Comparison of ENCODE assay signal across 47 mouse cellular contexts in genomic region chr14:50348796-50349195, GRCm38 (mm10). TPM values are rescaled to one million over a fixed set of nuclear protein-coding genes. Genes with fewer than 3 reads are reported as not detected.
"Had no signal": no experiment of that assay in that cellular context is flagged by ENCODE, and none has a peak within 500 bp of the region (broad histone marks: within the 10 kb centered on the region; RNA-seq: fewer than 3 reads in every experiment).

TSS of gene Olfr735 (minus strand) at chr14:50348872.

- H3K9me3 ChIP-seq: limb, embryonic 10.5 days; limb, embryonic 12.5 days; limb, embryonic 13.5 days; limb, embryonic 15.5 days; liver, embryonic 12.5 days; liver, embryonic 13.5 days; liver, embryonic 15.5 days; lung, embryonic 15.5 days; megakaryocyte, embryonic 14.5 days; midbrain, embryonic 10.5 days; midbrain, embryonic 12.5 days; midbrain, embryonic 13.5 days; midbrain, embryonic 15.5 days had no signal

- H3K4me1 ChIP-seq: limb, embryonic 10.5 days; limb, embryonic 12.5 days; limb, embryonic 13.5 days; limb, embryonic 15.5 days; liver, embryonic 12.5 days; liver, embryonic 13.5 days; liver, embryonic 15.5 days; lung, embryonic 15.5 days; megakaryocyte, embryonic 14.5 days; midbrain, embryonic 10.5 days; midbrain, embryonic 12.5 days; midbrain, embryonic 13.5 days; midbrain, embryonic 15.5 days had no signal

- H3K9ac ChIP-seq: limb, embryonic 12.5 days; limb, embryonic 13.5 days; limb, embryonic 15.5 days; liver, embryonic 12.5 days; liver, embryonic 13.5 days; liver, embryonic 14.5 days; liver, embryonic 15.5 days; liver, postnatal 0 days; lung, embryonic 14.5 days; lung, embryonic 15.5 days; midbrain, embryonic 12.5 days; midbrain, embryonic 13.5 days; midbrain, embryonic 15.5 days had no signal

- H3K36me3 ChIP-seq: limb, embryonic 10.5 days; limb, embryonic 12.5 days; limb, embryonic 13.5 days; limb, embryonic 15.5 days; liver, embryonic 12.5 days; liver, embryonic 13.5 days; liver, embryonic 15.5 days; lung, embryonic 15.5 days; midbrain, embryonic 10.5 days; midbrain, embryonic 12.5 days; midbrain, embryonic 13.5 days; midbrain, embryonic 15.5 days had no signal

- H3K27ac ChIP-seq: left cerebral cortex, adult 2 months; limb, embryonic 10.5 days; limb, embryonic 12.5 days; limb, embryonic 13.5 days; limb, embryonic 15.5 days; liver, embryonic 12.5 days; liver, embryonic 13.5 days; liver, embryonic 14.5 days; liver, embryonic 15.5 days; lung, embryonic 15.5 days; macrophage; midbrain, embryonic 10.5 days; midbrain, embryonic 12.5 days; midbrain, embryonic 13.5 days; midbrain, embryonic 15.5 days had no signal

- H3K4me3 ChIP-seq: left cerebral cortex, adult 2 months; limb, embryonic 10.5 days; limb, embryonic 12.5 days; limb, embryonic 13.5 days; limb, embryonic 15.5 days; liver, embryonic 12.5 days; liver, embryonic 13.5 days; liver, embryonic 15.5 days; lung, embryonic 15.5 days; megakaryocyte, embryonic 14.5 days; midbrain, embryonic 10.5 days; midbrain, embryonic 12.5 days; midbrain, embryonic 13.5 days; midbrain, embryonic 15.5 days; myocyte had no signal

- DNase-seq: left cerebral cortex, postnatal 4 days; liver; liver, embryonic 13.5 days; liver, postnatal 0 days; lung, adult 18-20 months; lung, adult 2 months; lung, embryonic 14.5 days; lung, postnatal 10 days; lung, postnatal 14 days; lung, postnatal 36 days; lung, postnatal 4 days had no signal

- H3K27me3 ChIP-seq: limb, embryonic 12.5 days; limb, embryonic 13.5 days; limb, embryonic 15.5 days; liver, embryonic 12.5 days; liver, embryonic 13.5 days; liver, embryonic 15.5 days; lung, embryonic 15.5 days; megakaryocyte, embryonic 14.5 days; midbrain, embryonic 12.5 days; midbrain, embryonic 13.5 days; midbrain, embryonic 15.5 days had no signal

- H3K4me2 ChIP-seq: limb, embryonic 12.5 days; limb, embryonic 13.5 days; limb, embryonic 15.5 days; liver, embryonic 11.5 days; liver, embryonic 12.5 days; liver, embryonic 13.5 days; liver, embryonic 15.5 days; lung, embryonic 14.5 days; lung, embryonic 15.5 days; midbrain, embryonic 11.5 days; midbrain, embryonic 12.5 days; midbrain, embryonic 13.5 days; midbrain, embryonic 15.5 days had no signal

- ATAC-seq: liver, embryonic 12.5 days; liver, postnatal 0 days; lung, postnatal 0 days; midbrain, embryonic 13.5 days; midbrain, embryonic 15.5 days; midbrain, embryonic 16.5 days had no signal

RNA-seq across cellular contexts. Expression of gene Olfr735, which starts in this region (rescaled TPM):
- total RNA-seq: left cerebral cortex, adult 18-20 months; left cerebral cortex, adult 2 months; left cerebral cortex, adult 8-10 months; left cerebral cortex, postnatal 10 days; left cerebral cortex, postnatal 14 days; left cerebral cortex, postnatal 25 days; left cerebral cortex, postnatal 36 days; liver, adult 2 months; megakaryocyte progenitor cell, adult 5-6 weeks; megakaryocyte, adult 5-6 weeks; megakaryocyte-erythroid progenitor cell, adult 5-6 weeks; monocyte, adult 5-6 weeks had no signal
- polyA plus RNA-seq: limb, embryonic 10.5 days; limb, embryonic 11.5 days; limb, embryonic 12.5 days; limb, embryonic 13.5 days; limb, embryonic 14.5 days; limb, embryonic 15.5 days; liver, adult 2 months; liver, embryonic 11.5 days; liver, embryonic 12.5 days; liver, embryonic 13.5 days; liver, embryonic 14.5 days; liver, embryonic 15.5 days; liver, embryonic 16.5 days; lung, adult 2 months; lung, embryonic 14.5 days; lung, embryonic 15.5 days; lung, embryonic 16.5 days; lung, postnatal 0 days; macrophage; midbrain, embryonic 10.5 days; midbrain, embryonic 11.5 days; midbrain, embryonic 12.5 days; midbrain, embryonic 13.5 days; midbrain, embryonic 15.5 days; midbrain, embryonic 16.5 days; myocyte; neural tube, embryonic 11.5 days had no signal
